Mouse (Mus musculus) limb, embryonic 14.5 days (tissue): Measurements from ENCODE around the gene Uhrf2. TPM values are rescaled to one million over a fixed set of nuclear protein-coding genes. Genes with fewer than 3 reads are reported as not detected.

Experiments
- ATAC-seq: fragments of 200-750 bp; cut with Nextera tagmentation; 2 replicates; pipeline ENCODE4 v1.8.0; 2017; ENCODE audit warnings: low read depth, moderate number of reproducible peaks, moderate TSS enrichment; ENCODE audit not compliant: low FRiP score
- DNase-seq: peaks from one replicate; pipeline ENCODE4 v3.0.0-alpha.2; 2015; ENCODE audit warnings: low spot score
- H3K27ac ChIP-seq: fragments of 300-500 bp; sonication (generic); replicated peaks from 2 replicates; pipeline ENCODE4 v1.5.1; 2014; ENCODE audit warnings: low read depth, mild to moderate bottlenecking, low read length, moderate library complexity, mixed read lengths
- H3K27me3 ChIP-seq: fragments of 300-500 bp; sonication (generic); 2 replicates; pipeline ENCODE4 v1.6.1; 2014; ENCODE audit warnings: low read length, mixed read lengths; ENCODE audit not compliant: control insufficient read depth, insufficient read depth
- H3K36me3 ChIP-seq: fragments of 300-500 bp; sonication (generic); 2 replicates; pipeline ENCODE4 v1.6.1; 2014; ENCODE audit warnings: mild to moderate bottlenecking, low read length, moderate library complexity, mixed read lengths; ENCODE audit not compliant: control insufficient read depth, insufficient read depth
- H3K4me1 ChIP-seq: fragments of 300-500 bp; sonication (generic); 2 replicates; pipeline ENCODE4 v1.6.1; 2014; ENCODE audit warnings: antibody characterized with exemption, low read length, mixed read lengths; ENCODE audit not compliant: control insufficient read depth, insufficient read depth
- H3K4me2 ChIP-seq: fragments of 300-500 bp; sonication (generic); replicated peaks from 2 replicates; pipeline ENCODE4 v1.6.1; 2014; ENCODE audit warnings: low read depth, mild to moderate bottlenecking, low read length, moderate library complexity; ENCODE audit not compliant: severe bottlenecking
- H3K4me3 ChIP-seq: fragments of 300-500 bp; sonication (generic); replicated peaks from 2 replicates; pipeline ENCODE4 v1.5.1; 2014; ENCODE audit warnings: low read length
- H3K9ac ChIP-seq: fragments of 300-500 bp; sonication (generic); 2 replicates; pipeline ENCODE4 v1.6.1; 2014; ENCODE audit warnings: mild to moderate bottlenecking, low read depth, low read length, moderate library complexity; ENCODE audit not compliant: severe bottlenecking
- H3K9me3 ChIP-seq: fragments of 300-500 bp; sonication (generic); 2 replicates; pipeline ENCODE4 v1.6.1; 2016; ENCODE audit warnings: low read length; ENCODE audit not compliant: control insufficient read depth
- POLR2A ChIP-seq: fragments of 200-500 bp; IDR thresholded peaks from 2 replicates; pipeline ENCODE4 v1.8.0; 2012; ENCODE audit warnings: inconsistent platforms, mild to moderate bottlenecking, moderate library complexity, borderline replicate concordance; ENCODE audit not compliant: insufficient read depth, insufficient read length; ENCODE audit errors: extremely low read depth
- WGBS: fragments of 180-500 bp; shearing (Covaris S2); extraction: QIAGEN DNeasy Blood & Tissue Kit; methylation state at CpG from one replicate; pipeline ENCODE4 v1.1.7; 2014; 5-methylcytosine and 5-hydroxymethylcytosine counted together
- polyA plus RNA-seq, 2 experiments: library from polyadenylated mRNA; depleted of rRNA in 1 of 2; stranded (reverse) in 1 of 2; unstranded in 1 of 2; fragments of >200 nt; fragmentation: Nextera tagmentation in 1 of 2; extraction: Ambion mirVana in 1 of 2; gene quantifications; 2 replicates each; pipeline versions ENCODE4 v1.2.1 to v1.2.3; 2012 to 2014

The Uhrf2 gene
- polyA plus RNA-seq, 2 experiments = 65.2 to 129 TPM

DNA sequence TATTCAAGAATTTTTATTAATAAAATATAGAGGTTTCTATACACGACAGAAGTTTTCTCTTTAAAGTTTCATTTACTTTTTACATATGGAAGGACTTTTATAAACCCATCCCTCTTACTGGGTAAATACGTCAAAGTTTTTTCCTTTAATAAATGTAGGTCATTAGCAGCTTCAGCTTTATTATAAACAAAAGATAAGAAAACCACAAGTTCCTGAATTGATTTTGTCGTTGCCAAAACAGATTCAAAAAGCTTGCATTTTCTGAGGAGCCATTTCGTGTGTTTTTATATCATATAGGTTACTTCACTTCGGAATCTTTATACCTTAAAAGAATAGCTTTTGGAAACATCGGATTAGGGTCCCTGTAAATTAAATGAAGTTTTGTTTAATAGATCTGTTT is 28.8 kb upstream of the Uhrf2 start:
- TF ChIP-seq POLR2A = no peak
- Histone ChIP-seq H3K9ac (no peak overlapping the region), H3K9me3 (no peaks in the 10 kb centered on the region), H3K27ac (no peak overlapping the region), H3K27me3 (no peaks in the 10 kb centered on the region), H3K4me3 (no peak overlapping the region), H3K4me2 (no peak overlapping the region), H3K36me3 (no peaks in the 10 kb centered on the region), H3K4me1 (no peaks in the 10 kb centered on the region)
- DNase-seq (no peak), ATAC-seq (no peak)
- 83% methylated on average over 6 of the region's 6 CpGs for WGBS

DNA sequence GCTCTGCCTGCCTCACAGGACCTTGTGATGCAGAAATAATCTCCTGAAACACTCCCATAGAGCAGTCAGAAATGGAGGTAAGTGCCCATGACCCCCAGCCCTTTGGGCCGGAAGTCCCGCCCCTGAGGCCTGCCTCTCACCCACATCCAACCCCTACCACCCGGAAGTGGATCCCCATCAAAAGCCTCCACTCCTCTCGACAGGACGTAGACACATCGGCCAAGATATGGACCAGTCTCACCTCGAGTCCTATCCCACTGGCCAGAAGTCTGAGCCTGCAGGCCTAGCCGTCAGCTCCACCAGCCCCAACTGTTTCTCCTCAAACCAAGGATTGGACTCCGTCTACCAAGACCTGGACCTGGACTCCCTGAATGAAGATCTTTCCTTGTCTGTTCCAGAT is 26.7 kb upstream of the Uhrf2 start, which contains the start of gene Trpd52l3:
TSS of gene Trpd52l3 (plus strand) at position 170 of the 400 bp plus-strand sequence.
- no peak within 1 kb of the TSS for H3K27ac ChIP-seq
- no peaks in the 10 kb centered on the region for H3K27me3 ChIP-seq
- no peak for TF ChIP-seq POLR2A
- H3K9ac ChIP-seq = no peak within 1 kb of the TSS
- WGBS = 92% methylated on average over 9 of the region's 9 CpGs
- no peak for ATAC-seq
- H3K4me1 ChIP-seq = no peaks in the 10 kb centered on the region
- H3K4me2 ChIP-seq = no peak within 1 kb of the TSS
- DNase-seq = no peak
- H3K4me3 ChIP-seq = no peak within 1 kb of the TSS
- H3K9me3 ChIP-seq = no peaks in the 10 kb centered on the region
- no peaks in the 10 kb centered on the region for H3K36me3 ChIP-seq

DNA sequence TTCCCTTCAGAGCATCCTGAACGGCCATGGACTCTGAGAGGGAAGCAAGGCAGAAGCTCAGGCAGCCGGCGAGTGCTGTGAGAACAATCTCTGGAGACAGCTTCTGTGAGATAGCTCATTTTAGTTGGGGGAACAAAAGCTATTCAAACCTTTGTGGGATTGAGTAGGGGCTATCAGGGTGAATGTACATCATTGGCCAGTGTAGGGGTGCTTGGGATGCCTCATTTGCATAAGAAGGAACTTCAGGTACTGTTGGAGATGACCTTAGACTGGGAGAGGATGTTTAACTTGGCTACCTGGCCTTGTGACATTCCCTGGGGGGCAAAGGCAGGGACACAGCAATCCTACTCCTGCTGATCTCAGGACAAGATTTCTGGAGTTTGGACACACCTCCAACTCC is 23.9 kb upstream of the Uhrf2 start:
- Histone ChIP-seq H3K9me3 (no peaks in the 10 kb centered on the region), H3K9ac (no peak overlapping the region), H3K27me3 (no peaks in the 10 kb centered on the region), H3K4me1 (no peaks in the 10 kb centered on the region), H3K4me3 (no peak overlapping the region), H3K4me2 (no peak overlapping the region), H3K27ac (no peak overlapping the region), H3K36me3 (no peaks in the 10 kb centered on the region)
- WGBS = 63% methylated on average over 3 of the region's 3 CpGs
- no peak for ATAC-seq
- DNase-seq = no peak
- no peak for TF ChIP-seq POLR2A

DNA sequence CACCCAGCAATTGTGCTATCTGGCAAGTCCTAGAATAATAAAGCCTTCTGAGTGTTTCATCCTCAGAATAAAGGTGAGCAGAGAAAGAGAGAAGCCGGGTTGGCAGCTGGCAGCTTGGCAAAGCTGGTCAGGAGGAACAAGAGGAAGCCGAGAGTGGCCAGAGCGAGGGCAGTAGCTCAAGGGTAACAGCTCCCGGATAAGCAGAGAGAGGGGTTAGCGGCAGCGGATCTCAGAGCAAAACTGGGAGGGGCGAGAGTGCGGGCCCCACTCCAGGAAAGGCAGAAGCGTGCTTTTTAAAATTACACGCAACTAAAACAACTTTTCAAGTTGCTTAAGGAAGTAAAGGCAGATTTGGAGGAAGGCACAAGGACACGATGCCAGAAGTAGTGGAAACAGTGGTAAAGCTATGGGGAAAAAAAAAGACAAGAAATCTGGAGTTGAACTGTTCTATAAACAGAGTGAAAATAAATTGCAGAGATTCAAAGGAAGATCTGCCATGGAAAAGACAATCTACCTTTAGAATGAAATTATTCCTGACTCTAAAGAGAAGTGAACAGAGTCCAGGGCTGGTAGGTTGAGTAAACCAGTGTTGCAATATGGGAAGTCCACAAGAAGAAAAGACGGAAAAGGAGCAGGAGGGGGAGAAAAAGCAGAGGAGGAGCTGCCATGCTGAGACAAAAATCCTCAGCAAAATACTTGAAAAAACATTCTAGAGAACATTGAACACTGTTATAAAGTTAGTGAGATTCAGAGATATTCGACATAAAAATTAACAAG is 19.6 kb upstream of the Uhrf2 start:
- ATAC-seq = no peak
- Histone ChIP-seq H3K9ac (no peak overlapping the region), H3K4me3 (no peak overlapping the region), H3K4me1 (no peaks in the 10 kb centered on the region), H3K27ac (no peak overlapping the region), H3K36me3 (no peaks in the 10 kb centered on the region), H3K9me3 (no peaks in the 10 kb centered on the region), H3K27me3 (no peaks in the 10 kb centered on the region), H3K4me2 (no peak overlapping the region)
- TF ChIP-seq POLR2A = no peak
- WGBS = 74% methylated on average over 13 of the region's 13 CpGs
- DNase-seq = no peak

DNA sequence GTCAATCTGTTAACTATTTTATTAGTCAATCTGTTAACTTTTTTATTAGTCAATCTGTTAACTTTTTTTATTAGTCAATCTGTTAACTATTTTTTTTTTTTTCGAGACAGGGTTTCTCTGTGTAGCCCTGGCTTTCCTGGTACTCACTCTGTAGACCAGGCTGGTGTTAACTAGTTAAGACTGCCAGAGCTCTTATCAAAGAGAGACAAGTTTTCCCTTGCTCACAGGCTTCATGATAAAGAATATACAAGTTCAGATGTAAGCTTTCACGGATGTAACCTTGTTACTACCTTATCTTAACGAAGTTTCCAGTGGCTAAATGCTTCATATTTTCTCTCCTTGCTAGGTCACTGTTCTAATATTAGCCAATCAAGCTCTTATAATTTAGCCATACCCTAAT is 16.0 kb upstream of the Uhrf2 start:
- no peak overlapping the region for H3K9ac ChIP-seq
- H3K4me2 ChIP-seq = no peak overlapping the region
- TF ChIP-seq POLR2A = no peak
- WGBS = 52% methylated on average over 3 of the region's 3 CpGs
- DNase-seq (no peak), ATAC-seq (no peak)
- H3K4me3 ChIP-seq = no peak overlapping the region
- H3K4me1 ChIP-seq = no peaks in the 10 kb centered on the region
- no peaks in the 10 kb centered on the region for H3K27me3 ChIP-seq
- H3K36me3 ChIP-seq = no peaks in the 10 kb centered on the region
- no peaks in the 10 kb centered on the region for H3K9me3 ChIP-seq
- H3K27ac ChIP-seq = no peak overlapping the region
